Mouse (Mus musculus): ENCODE measurements around the gene Gm17334. TPM values are rescaled to one million over a fixed set of nuclear protein-coding genes. Genes with fewer than 3 reads are reported as not detected.

Gm17334 gene
- polyA plus RNA-seq, 1 experiment from 2014 or later = 0.19 TPM

DNA sequence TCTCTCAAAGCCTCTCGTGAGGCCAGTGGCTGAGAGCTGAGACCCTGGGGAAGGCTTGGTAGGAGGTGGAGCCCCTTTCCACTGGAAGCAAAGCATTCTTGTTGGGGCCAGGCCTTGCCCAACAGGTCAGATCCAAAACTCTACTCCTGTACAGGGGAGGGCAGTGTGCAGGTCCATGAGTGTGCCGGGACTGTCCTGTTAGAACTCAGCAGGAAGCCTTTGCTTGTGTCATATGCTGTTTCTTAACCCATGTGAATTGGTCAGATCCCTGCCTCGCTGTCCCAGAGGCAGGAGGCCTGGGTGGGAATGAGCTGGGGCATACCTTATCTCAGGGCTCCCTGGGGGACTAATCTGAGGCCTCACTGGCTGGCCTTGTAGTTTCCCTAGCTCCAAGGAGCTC, 7.3 kb upstream of the Gm17334 start:
- no peak overlapping the region for H3K9ac ChIP-seq

GRCm38 (mm10) chr11:53779808-53780207, 6.8 kb upstream of the Gm17334 start:
- Histone ChIP-seq H3K4me3 (replicated peaks) (no peak overlapping the region), H3K36me3 (0 out of 2 replicates have a peak, but pooled peaks cover 8% of the 10 kb centered on the region), H3K9ac (no peak overlapping the region), H3K9me3 (no peaks in the 10 kb centered on the region), H3K27ac (no peak overlapping the region), H3K4me1 (peaks cover 3% of the 10 kb centered on the region; the same call in 1 of the 2 replicates), H3K4me2 (no peak overlapping the region), H3K27me3 (replicated peaks) (no peaks in the 10 kb centered on the region)
- ATAC-seq (ENCODE audit: insufficient read depth, low FRiP score, low read depth) = no peak
- WGBS = 68% methylated on average over 2 of the region's 2 CpGs

More for the DNA sequence above, 7.3 kb upstream of the Gm17334 start:
- H3K27me3 ChIP-seq (replicated peaks) = no peaks in the 10 kb centered on the region
- H3K4me1 ChIP-seq = peaks cover 3% of the 10 kb centered on the region; the same call in 1 of the 2 replicates
- WGBS = 69% methylated on average over 3 of the region's 3 CpGs
- 0 out of 2 replicates have a peak, but pooled peaks cover 8% of the 10 kb centered on the region for H3K36me3 ChIP-seq
- ATAC-seq (ENCODE audit: insufficient read depth, low FRiP score, low read depth) = no peak
- no peaks in the 10 kb centered on the region for H3K9me3 ChIP-seq
- H3K4me2 ChIP-seq = no peak overlapping the region
- no peak overlapping the region for H3K4me3 ChIP-seq (replicated peaks)
- H3K27ac ChIP-seq = no peak overlapping the region

GRCm38 (mm10) chr11:53778455-53778854, 5.5 kb upstream of the Gm17334 start:
- no peak overlapping the region for H3K4me3 ChIP-seq (replicated peaks)
- peaks cover 3% of the 10 kb centered on the region; the same call in 1 of the 2 replicates for H3K4me1 ChIP-seq
- ATAC-seq (ENCODE audit: insufficient read depth, low FRiP score, low read depth) = no peak
- 75% methylated on average over 5 of the region's 5 CpGs for WGBS
- H3K36me3 ChIP-seq = 0 out of 2 replicates have a peak, but pooled peaks cover 8% of the 10 kb centered on the region
- no peak overlapping the region for H3K9ac ChIP-seq
- no peak overlapping the region for H3K4me2 ChIP-seq
- no peaks in the 10 kb centered on the region for H3K27me3 ChIP-seq (replicated peaks)
- no peak overlapping the region for H3K27ac ChIP-seq
- no peaks in the 10 kb centered on the region for H3K9me3 ChIP-seq

DNA sequence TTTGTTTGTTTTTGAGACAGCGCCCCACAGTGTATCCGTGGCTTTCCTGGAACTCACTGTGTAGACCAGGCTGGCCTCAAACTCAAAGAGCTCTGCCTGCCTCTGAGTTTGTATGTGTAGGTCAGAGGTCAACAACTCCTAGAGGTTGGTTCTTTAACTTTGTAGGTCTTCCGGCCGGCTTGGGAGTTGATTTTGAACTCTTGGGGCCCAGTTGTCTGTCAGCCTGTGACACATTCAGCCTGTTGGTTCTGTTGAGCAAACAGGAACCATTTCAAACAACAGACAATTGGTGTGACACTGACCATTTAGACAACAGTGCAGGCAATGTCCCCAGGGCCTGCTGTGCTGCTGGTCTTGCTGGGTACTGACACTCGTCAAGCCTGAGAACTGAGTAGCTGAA, 4.7 kb upstream of the Gm17334 start:
- ATAC-seq (ENCODE audit: insufficient read depth, low FRiP score, low read depth) = no peak
- no peak overlapping the region for H3K27ac ChIP-seq
- H3K9me3 ChIP-seq = no peaks in the 10 kb centered on the region
- H3K4me2 ChIP-seq = no peak overlapping the region
- no peaks in the 10 kb centered on the region for H3K27me3 ChIP-seq (replicated peaks)
- H3K9ac ChIP-seq = no peak overlapping the region
- no peak overlapping the region for H3K4me3 ChIP-seq (replicated peaks)
- peaks cover 3% of the 10 kb centered on the region; the same call in 1 of the 2 replicates for H3K4me1 ChIP-seq
- 0 out of 2 replicates have a peak, but pooled peaks cover 8% of the 10 kb centered on the region for H3K36me3 ChIP-seq
- 68% methylated on average over 5 of the region's 5 CpGs for WGBS

GRCm38 (mm10) chr11:53774659-53775255, 1.8 kb upstream of the Gm17334 start:
- 88% methylated on average over 13 of the region's 13 CpGs for WGBS

DNA sequence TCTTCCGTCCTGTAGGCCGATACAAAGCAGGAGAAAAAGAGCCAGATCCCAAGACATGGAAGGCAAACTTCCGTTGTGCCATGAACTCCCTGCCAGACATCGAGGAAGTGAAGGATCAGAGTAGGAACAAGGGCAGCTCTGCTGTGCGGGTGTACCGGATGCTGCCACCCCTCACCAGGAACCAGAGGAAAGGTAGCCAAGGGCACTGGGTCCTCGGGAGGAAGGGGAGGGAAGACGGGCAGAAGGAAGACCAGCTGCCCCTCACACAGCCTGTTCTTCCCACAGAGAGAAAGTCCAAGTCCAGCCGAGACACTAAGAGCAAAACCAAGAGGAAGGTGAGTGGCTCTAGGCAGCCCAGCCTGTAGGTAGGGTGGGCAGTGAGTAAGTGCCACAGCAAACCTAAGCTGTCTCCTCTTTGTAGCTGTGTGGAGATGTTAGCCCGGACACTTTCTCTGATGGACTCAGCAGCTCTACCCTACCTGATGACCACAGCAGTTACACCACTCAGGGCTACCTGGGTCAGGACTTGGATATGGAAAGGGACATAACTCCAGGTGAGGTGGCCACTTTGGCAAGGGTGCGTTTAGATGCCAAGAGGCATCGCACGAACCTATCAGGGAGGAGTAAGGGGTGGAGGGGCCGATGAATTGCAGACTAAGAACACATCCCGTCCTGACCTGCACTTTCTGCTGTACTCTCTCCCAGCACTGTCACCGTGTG, 814 bp upstream of the Gm17334 start:
- Histone ChIP-seq H3K9me3 (no peaks in the 10 kb centered on the region), H3K36me3 (0 out of 2 replicates have a peak, but pooled peaks cover 8% of the 10 kb centered on the region), H3K9ac (no peak overlapping the region), H3K4me2 (no peak overlapping the region), H3K4me3 (replicated peaks) (no peak overlapping the region), H3K27ac (no peak overlapping the region), H3K4me1 (peaks cover 11% of the 10 kb centered on the region; the same call in 1 of the 2 replicates), H3K27me3 (replicated peaks) (no peaks in the 10 kb centered on the region)
- no peak for ATAC-seq (ENCODE audit: insufficient read depth, low FRiP score, low read depth)
- WGBS = 87% methylated on average over 16 of the region's 16 CpGs

More at GRCm38 (mm10) chr11:53774659-53775255, 1.8 kb upstream of the Gm17334 start:
- Histone ChIP-seq H3K4me3 (replicated peaks) (no peak overlapping the region), H3K36me3 (0 out of 2 replicates have a peak, but pooled peaks cover 8% of the 10 kb centered on the region), H3K9ac (no peak overlapping the region), H3K4me1 (peaks cover 11% of the 10 kb centered on the region; the same call in 1 of the 2 replicates), H3K27ac (no peak overlapping the region), H3K4me2 (no peak overlapping the region), H3K9me3 (no peaks in the 10 kb centered on the region), H3K27me3 (replicated peaks) (no peaks in the 10 kb centered on the region)
- ATAC-seq (ENCODE audit: insufficient read depth, low FRiP score, low read depth) = no peak

DNA sequence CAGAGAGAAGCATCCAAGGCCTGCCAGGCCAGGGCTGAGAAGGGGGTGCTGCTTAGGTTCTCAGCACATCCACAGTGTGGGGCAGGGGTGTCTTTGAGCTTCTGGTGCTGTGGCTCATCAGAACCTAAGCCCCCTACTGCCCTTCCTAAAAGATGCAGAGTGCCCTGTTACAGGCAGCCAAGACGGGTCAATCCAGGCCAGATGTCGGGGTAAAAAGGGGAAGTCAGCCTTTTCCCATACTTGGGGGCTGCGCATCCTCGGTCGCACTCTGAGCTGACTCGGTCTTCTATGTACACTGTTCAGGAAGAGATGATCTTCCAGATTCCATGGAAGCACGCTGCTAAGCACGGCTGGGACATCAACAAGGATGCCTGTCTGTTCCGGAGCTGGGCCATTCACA, 451 bp downstream of the Gm17334 start:
- 76% methylated on average over 9 of the region's 9 CpGs for WGBS
- no peaks in the 10 kb centered on the region for H3K27me3 ChIP-seq (replicated peaks)
- ATAC-seq (ENCODE audit: insufficient read depth, low FRiP score, low read depth) = no peak
- H3K4me2 ChIP-seq = no peak overlapping the region
- H3K36me3 ChIP-seq = 0 out of 2 replicates have a peak, but pooled peaks cover 8% of the 10 kb centered on the region
- H3K4me1 ChIP-seq = peaks cover 11% of the 10 kb centered on the region; the same call in 1 of the 2 replicates
- H3K9ac ChIP-seq = no peak overlapping the region
- no peaks in the 10 kb centered on the region for H3K9me3 ChIP-seq
- H3K4me3 ChIP-seq (replicated peaks) = no peak overlapping the region
- H3K27ac ChIP-seq = no peak overlapping the region

GRCm38 (mm10) chr11:53771001-53771744, 1.8 kb downstream of the Gm17334 start:
- WGBS = 71% methylated on average over 11 of the region's 11 CpGs
- Histone ChIP-seq H3K4me1 (peaks cover 11% of the 10 kb centered on the region; the same call in 1 of the 2 replicates), H3K36me3 (0 out of 2 replicates have a peak, but pooled peaks cover under 1% of the 10 kb centered on the region), H3K4me3 (replicated peaks) (peak overlapping the region; percentile 92), H3K27ac (no peak overlapping the region; the same call in 1 of the 2 replicates), H3K27me3 (replicated peaks) (no peaks in the 10 kb centered on the region), H3K9ac (0 out of 2 replicates have a peak overlapping the region, but pooled peaks have one; percentile 26), H3K4me2 (peak overlapping the region; percentile 87), H3K9me3 (no peaks in the 10 kb centered on the region)
- no peak for ATAC-seq (ENCODE audit: insufficient read depth, low FRiP score, low read depth)

DNA sequence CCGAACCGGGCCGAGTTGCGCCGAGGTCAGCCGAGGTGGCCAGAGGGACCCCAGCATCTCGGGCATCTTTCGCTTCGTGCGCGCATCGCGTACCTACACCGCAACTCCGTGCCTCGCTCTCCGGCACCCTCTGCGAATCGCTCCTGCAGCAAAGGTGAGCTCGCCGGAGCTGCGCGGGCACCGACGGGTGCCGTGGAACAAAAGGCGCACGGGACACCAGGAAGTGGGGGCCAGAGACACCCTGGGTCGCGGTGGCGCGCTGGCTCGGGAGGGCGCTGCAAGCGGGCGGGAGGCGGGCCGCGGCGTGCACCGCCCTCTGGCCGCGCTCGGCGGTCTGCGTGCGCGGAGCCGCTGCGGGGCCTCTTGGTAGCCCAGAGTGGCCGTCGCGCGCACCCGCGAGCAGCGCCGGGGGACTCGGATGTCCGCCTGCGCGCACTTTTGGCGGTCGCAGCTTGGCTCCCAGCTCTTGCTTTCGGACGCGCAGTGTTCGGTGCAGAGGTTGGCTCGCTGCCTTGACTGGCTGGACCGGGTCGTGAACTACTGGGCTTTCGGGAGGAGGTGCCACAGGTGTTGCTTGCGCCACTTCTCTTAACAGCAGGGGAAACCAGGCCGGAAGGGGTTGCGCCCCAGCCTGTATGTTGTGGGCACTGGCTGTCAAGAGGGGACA, 2.7 kb downstream of the Gm17334 start:
- peak; percentile 77 for ATAC-seq (ENCODE audit: insufficient read depth, low FRiP score, low read depth)
- peak overlapping the region; percentile 87 for H3K4me2 ChIP-seq

DNA sequence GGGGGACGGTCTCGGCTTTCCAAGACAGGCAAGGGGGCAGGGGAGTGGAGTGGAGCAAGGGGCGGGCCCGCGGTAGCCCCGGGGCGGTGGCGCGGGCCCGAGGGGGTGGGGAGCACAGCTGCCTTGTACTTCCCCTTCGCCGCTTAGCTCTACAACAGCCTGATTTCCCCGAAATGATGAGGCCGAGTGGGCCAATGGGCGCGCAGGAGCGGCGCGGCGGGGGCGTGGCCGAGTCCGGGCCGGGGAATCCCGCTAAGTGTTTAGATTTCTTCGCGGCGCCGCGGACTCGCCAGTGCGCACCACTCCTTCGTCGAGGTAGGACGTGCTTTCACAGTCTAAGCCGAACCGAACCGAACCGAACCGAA, 3.2 kb downstream of the Gm17334 start, which contains the start of gene Irf1:
Gene Irf1, plus strand, starts transcription at position 255 of the 365 bp plus-strand sequence.
- Histone ChIP-seq H3K4me2 (peak within 1 kb of the TSS; percentile 87), H3K27ac (peak within 1 kb of the TSS; percentile 90), H3K27me3 (replicated peaks) (no peaks in the 10 kb centered on the region), H3K36me3 (no peaks in the 10 kb centered on the region), H3K9ac (peak within 1 kb of the TSS; percentile 73), H3K4me3 (replicated peaks) (peak within 1 kb of the TSS; percentile 92), H3K9me3 (no peaks in the 10 kb centered on the region), H3K4me1 (peaks cover 12% of the 10 kb centered on the region; the same call in 1 of the 2 replicates)
- under 1% methylated on average over 40 of the region's 40 CpGs for WGBS
- ATAC-seq (ENCODE audit: insufficient read depth, low FRiP score, low read depth) = peak; percentile 92

More for the DNA sequence above, 2.7 kb downstream of the Gm17334 start:
- Histone ChIP-seq H3K27ac (peak overlapping the region; percentile 90), H3K4me3 (replicated peaks) (peak overlapping the region; percentile 92), H3K27me3 (replicated peaks) (no peaks in the 10 kb centered on the region), H3K9me3 (no peaks in the 10 kb centered on the region), H3K9ac (peak overlapping the region; percentile 73), H3K4me1 (peaks cover 11% of the 10 kb centered on the region; the same call in 1 of the 2 replicates), H3K36me3 (no peaks in the 10 kb centered on the region)
- 1% methylated on average over 75 of the region's 75 CpGs for WGBS

DNA sequence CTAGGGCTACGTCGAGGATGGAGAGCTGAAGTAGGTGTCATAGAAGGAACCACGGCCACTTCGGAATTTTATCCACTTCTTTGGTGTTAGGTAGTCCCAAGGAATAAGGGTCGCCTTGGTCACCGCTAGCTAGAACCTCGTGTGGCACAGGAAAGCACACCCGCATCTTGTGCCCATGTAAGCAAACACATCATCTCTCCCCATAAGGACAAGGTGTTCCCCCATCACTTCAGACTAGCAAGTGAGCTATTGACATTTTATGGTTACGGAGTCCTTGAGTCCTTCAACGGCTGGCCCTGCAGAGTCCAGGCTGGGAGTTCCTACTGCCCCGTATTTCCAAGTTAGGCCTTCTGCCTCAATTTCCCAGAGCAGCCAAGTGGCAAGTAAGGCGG, 3.8 kb downstream of the Gm17334 start:
- H3K36me3 ChIP-seq = no peaks in the 10 kb centered on the region
- peaks cover 17% of the 10 kb centered on the region; the same call in 1 of the 2 replicates for H3K4me1 ChIP-seq
- H3K4me2 ChIP-seq = peak overlapping the region; percentile 87
- no peak overlapping the region for H3K9ac ChIP-seq
- H3K27me3 ChIP-seq (replicated peaks) = no peaks in the 10 kb centered on the region
- ATAC-seq (ENCODE audit: insufficient read depth, low FRiP score, low read depth) = no peak
- H3K27ac ChIP-seq = peak overlapping the region; percentile 40; the same call in 1 of the 2 replicates
- peak overlapping the region; percentile 92 for H3K4me3 ChIP-seq (replicated peaks)
- WGBS = 59% methylated on average over 12 of the region's 12 CpGs
- no peaks in the 10 kb centered on the region for H3K9me3 ChIP-seq

Data from stomach, embryonic 15.5 days (tissue).